Mouse (Mus musculus): ENCODE measurements at regions not wholly inside any gene's neighbourhood (a gene's known extent, or its start where the extent isn't known, plus 50 kb on each side); places are given as distances from the start of the nearest gene placed in this dataset.

GRCm38 (mm10) chr4:105531651-105532425, 257.8 kb upstream of the Gm12728 start:
- TF ChIP-seq POLR2A (IDR thresholded peaks at IDR 0.05; ENCODE audit: borderline replicate concordance, extremely low read depth, insufficient read depth, insufficient read length, poor library complexity, severe bottlenecking): no peak
- TF ChIP-seq CTCF (IDR thresholded peaks at IDR 0.05; ENCODE audit: borderline replicate concordance, extremely low read depth, insufficient read depth, insufficient read length): no peak

All from brain, embryonic 14.5 days (tissue).